Comparison of ENCODE assay signal across 10 mouse cellular contexts in genomic region chr10:116980888-116981287, GRCm38 (mm10). TPM values are rescaled to one million over a fixed set of nuclear protein-coding genes. Genes with fewer than 3 reads are reported as not detected.
DNase-seq lines count a peak whose midpoint lies in the region; ATAC-seq and TF ChIP-seq lines count a peak whose summit lies in the region.
"Had no signal": no experiment of that assay in that cellular context is flagged by ENCODE, and none has a peak within 500 bp of the region (broad histone marks: within the 10 kb centered on the region; RNA-seq: fewer than 3 reads in every experiment).

No protein-coding gene starts in this region.

- ATAC-seq in Patski: no peak
- no peak for ATAC-seq in lung, postnatal 0 days

- POLR2A ChIA-PET in Patski (lab: Charles Lee): no interaction called here

- 85% methylated on average over 3 of the region's 3 CpGs for WGBS in lung, postnatal 0 days

- H3K36me3 ChIP-seq in lung, postnatal 0 days (ENCODE audit: insufficient read depth, low read length): no peaks in the 10 kb centered on the region
- H3K36me3 ChIP-seq: midbrain, embryonic 12.5 days had no signal

- no peak overlapping the region for H3K9ac ChIP-seq in lung, postnatal 0 days (replicated peaks; ENCODE audit: low read depth)
- H3K9ac ChIP-seq: midbrain, embryonic 12.5 days had no signal

- peak; percentile 59 for TF ChIP-seq CTCF in Patski (IDR thresholded peaks at IDR 0.05)
- peak; percentile 82 for TF ChIP-seq CTCF in lung, postnatal 0 days (IDR thresholded peaks at IDR 0.05)

- H3K4me1 ChIP-seq in lung, postnatal 0 days (ENCODE audit: insufficient read depth, low read depth, low read length): no peaks in the 10 kb centered on the region

- peak; percentile 49 to 57 for DNase-seq in cerebellum, postnatal 10 days
- no peak for DNase-seq in cerebellum, adult 18-20 months
- DNase-seq in left cerebral cortex, postnatal 4 days: peak; percentile 27
- DNase-seq in left cerebral cortex, adult 18-20 months (ENCODE audit: low spot score in 2 of 2): no peak
- DNase-seq in Patski (ENCODE audit: low read depth, low spot score): no peak
- peak; percentile 19 for DNase-seq in lung, postnatal 0 days (ENCODE audit: low spot score)
- no peak for DNase-seq in urinary bladder, adult 2 months (ENCODE audit: low spot score)
- DNase-seq in frontal cortex, postnatal 36 days (ENCODE audit: low spot score in 2 of 2): no peak

- intact Hi-C loops in left cerebral cortex, postnatal 4 days (cut with DNase I): no loop called here

- in situ Hi-C loops in Patski (cut with MboI; ENCODE audit: low pct_unique_long_range_greater_than_20kb): loop anchor here (5.0 kb wide), 1 partner anchor 46 kb away; no protein-coding TSS in a partner anchor

- H3K27me3 ChIP-seq in Patski: no peaks in the 10 kb centered on the region
- no peaks in the 10 kb centered on the region for H3K27me3 ChIP-seq in lung, postnatal 0 days (replicated peaks; ENCODE audit: insufficient read depth, low read length)
- H3K27me3 ChIP-seq: midbrain, embryonic 12.5 days had no signal

- no peak overlapping the region for H3K4me3 ChIP-seq in lung, postnatal 0 days (ENCODE audit: low read depth, low read length)
- H3K4me3 ChIP-seq: midbrain, embryonic 12.5 days had no signal

- no peaks in the 10 kb centered on the region for H3K9me3 ChIP-seq in lung, postnatal 0 days (ENCODE audit: low read length)
- H3K9me3 ChIP-seq: midbrain, embryonic 12.5 days had no signal

- H3K27ac ChIP-seq in lung, postnatal 0 days (ENCODE audit: low read length): no peak overlapping the region
- H3K27ac ChIP-seq: midbrain, embryonic 12.5 days had no signal

- CTCF ChIA-PET in Patski (lab: Charles Lee): interaction anchor here (0.9 kb wide), 1 partner anchor 15 kb away, joined by 5 read pairs; no protein-coding TSS in a partner anchor

- no peak for TF ChIP-seq EP300 in lung, postnatal 0 days (IDR thresholded peaks at IDR 0.05)

- no peak overlapping the region for H3K4me2 ChIP-seq in lung, postnatal 0 days (replicated peaks; ENCODE audit: low read depth, low read length)
- H3K4me2 ChIP-seq: midbrain, embryonic 12.5 days had no signal

RNA-seq across cellular contexts. Expression of gene Best3, which starts 5.2 kb away (rescaled TPM):
- under 1 TPM in 1 of 2 experiments, not detected in 1; 0.16 TPM for total RNA-seq in left cerebral cortex, postnatal 4 days (2021)
- total RNA-seq in left cerebral cortex, adult 18-20 months (2021): under 1 TPM; 0.19 to 0.26 TPM
- polyA plus RNA-seq in Patski (2021): not detected
- polyA plus RNA-seq in lung, postnatal 0 days (2015; fragmentation: Nextera tagmentation; extraction: Ambion mirVana): 0.15 and 0.43 TPM in 2 replicates
- polyA plus RNA-seq in urinary bladder, adult 2 months (2012; rRNA removed): 0.14 and 0.21 TPM in 2 replicates

RNA-seq across cellular contexts. Expression of gene Gm10271, which starts 8.5 kb away (rescaled TPM):
- total RNA-seq in left cerebral cortex, postnatal 4 days (2021): not detected
- not detected for total RNA-seq in left cerebral cortex, adult 18-20 months (2021)
- not detected for polyA plus RNA-seq in Patski (2021)
- polyA plus RNA-seq in lung, postnatal 0 days (2015; fragmentation: Nextera tagmentation; extraction: Ambion mirVana): not detected in 2 replicates
- not detected in 2 replicates for polyA plus RNA-seq in urinary bladder, adult 2 months (2012; rRNA removed)
- polyA plus RNA-seq: heart, embryonic 14.5 days; midbrain, embryonic 12.5 days had no signal

RNA-seq across cellular contexts. Expression of gene Rab3ip, which starts 30.3 kb away (rescaled TPM):
- total RNA-seq in left cerebral cortex, postnatal 4 days (2021): 10 to 100 TPM; 41.2 to 42.9 TPM
- total RNA-seq in left cerebral cortex, adult 18-20 months (2021): 10 to 100 TPM; 43.3 to 44.8 TPM
- polyA plus RNA-seq in Patski (2021): 198 TPM
- polyA plus RNA-seq in lung, postnatal 0 days (2015; fragmentation: Nextera tagmentation; extraction: Ambion mirVana): 29.5 and 34.2 TPM in 2 replicates
- 53.3 and 53.4 TPM in 2 replicates for polyA plus RNA-seq in urinary bladder, adult 2 months (2012; rRNA removed)

Comparison
In these comparisons a context has a peak if more than half of its experiments do, and no peak if none do; other contexts are left out.
1. DNase-seq: peak in cerebellum, postnatal 10 days (2 of 2), left cerebral cortex, postnatal 4 days (single experiment) and lung, postnatal 0 days (single experiment); none in cerebellum, adult 18-20 months (0 of 2), left cerebral cortex, adult 18-20 months (0 of 2), Patski (single experiment), urinary bladder, adult 2 months (single experiment) and frontal cortex, postnatal 36 days (0 of 2).